Mouse (Mus musculus) cerebellum, postnatal 14 days (tissue): ENCODE data around the gene Ppip5k2.
A peak's percentile ranks its signal among the peaks of the same experiment; 100 is the strongest.

Experiments
- DNase-seq, 2 experiments: peaks; one replicate each; pipeline ENCODE4 v3.0.0; 2021; ENCODE audit warnings: mixed read lengths in 2 of 2

The Ppip5k2 gene

GRCm38 (mm10) chr1:97753216-97753615 lies 17.0 kb downstream of the Ppip5k2 start:
- no peak for DNase-seq

GRCm38 (mm10) chr1:97748163-97748562 lies 22.0 kb downstream of the Ppip5k2 start:
- no peak for DNase-seq

GRCm38 (mm10) chr1:97746261-97746660 lies 23.9 kb downstream of the Ppip5k2 start:
- DNase-seq = no peak

GRCm38 (mm10) chr1:97745712-97746111 lies 24.5 kb downstream of the Ppip5k2 start:
- no peak for DNase-seq

- no peak for DNase-seq
These were observed 27.1 kb downstream of the Ppip5k2 start for GRCm38 (mm10) chr1:97743063-97743462.

- DNase-seq = no peak
These were observed 40.9 kb downstream of the Ppip5k2 start for GRCm38 (mm10) chr1:97729339-97729738.

GRCm38 (mm10) chr1:97726730-97727129 lies 43.5 kb downstream of the Ppip5k2 start:
- DNase-seq = peak; percentile 8 to 24

- DNase-seq = no peak
These were observed 51.8 kb downstream of the Ppip5k2 start for GRCm38 (mm10) chr1:97718440-97718839.

GRCm38 (mm10) chr1:97714334-97714868 lies 55.8 kb downstream of the Ppip5k2 start:
- DNase-seq = no peak

GRCm38 (mm10) chr1:97710520-97710919 lies 59.7 kb downstream of the Ppip5k2 start:
- no peak for DNase-seq

GRCm38 (mm10) chr1:97705389-97705788 lies 64.8 kb downstream of the Ppip5k2 start:
- DNase-seq = no peak

- no peak for DNase-seq
These were observed 65.6 kb downstream of the Ppip5k2 start for GRCm38 (mm10) chr1:97704646-97705045.

- DNase-seq = peak; percentile 33 to 35
These were observed 71.1 kb downstream of the Ppip5k2 start for GRCm38 (mm10) chr1:97698956-97699570.

GRCm38 (mm10) chr1:97697273-97697672 lies 72.9 kb downstream of the Ppip5k2 start:
- DNase-seq = no peak

- DNase-seq = no peak
These were observed 76.4 kb downstream of the Ppip5k2 start for GRCm38 (mm10) chr1:97693825-97694224.

GRCm38 (mm10) chr1:97688756-97689155 lies 81.5 kb downstream of the Ppip5k2 start:
- DNase-seq = peak; percentile 55 to 60

GRCm38 (mm10) chr1:97676526-97677177 lies 93.6 kb downstream of the Ppip5k2 start:
- DNase-seq = no peak

- DNase-seq = no peak
These were observed 94.1 kb downstream of the Ppip5k2 start for GRCm38 (mm10) chr1:97676115-97676514.

GRCm38 (mm10) chr1:97672849-97673248 lies 97.4 kb downstream of the Ppip5k2 start:
- DNase-seq = no peak

- no peak for DNase-seq
These were observed 102.9 kb downstream of the Ppip5k2 start for GRCm38 (mm10) chr1:97667288-97667687.

GRCm38 (mm10) chr1:97662324-97662723 lies 107.9 kb downstream of the Ppip5k2 start:
- DNase-seq = peak; percentile 13 to 28

GRCm38 (mm10) chr1:97661406-97662241 lies 108.6 kb downstream of the Ppip5k2 start, which contains the start of gene D1Ertd622e:
Gene D1Ertd622e (minus strand): TSS chr1:97662074.
- peak; percentile 81 to 88 for DNase-seq

- peak; percentile 83 to 85 for DNase-seq
These were observed 109.4 kb downstream of the Ppip5k2 start for GRCm38 (mm10) chr1:97660687-97661405.
